Mouse (Mus musculus): ENCODE measurements around the gene Sgcg.

GRCm38 (mm10) chr14:61252596-61253388, 5.5 kb downstream of the Sgcg start:
- no peak for TF ChIP-seq CTCF (IDR thresholded peaks at IDR 0.05; ENCODE audit: borderline replicate concordance, insufficient read depth, low read depth, low read length)
- TF ChIP-seq POLR2A (IDR thresholded peaks at IDR 0.05; ENCODE audit: borderline replicate concordance, insufficient read depth, low read length): no peak

Data from cerebellum, adult 2 months (tissue).